Mouse (Mus musculus) C2C12 (cell line): ENCODE results near the gene Wdfy3. TPM values are rescaled to one million over a fixed set of nuclear protein-coding genes. Genes with fewer than 3 reads are reported as not detected.
"Not testable (repeated sequence)": the region's sequence is repeated elsewhere in the genome, so short reads cannot be mapped to it uniquely, and the experiment has no call there.

Source experiments
- H3K27me3 ChIP-seq: one replicate; pipeline ENCODE4 v1.6.1; 2011; ENCODE audit not compliant: control insufficient read depth, insufficient read depth, insufficient read length
- H3K36me3 ChIP-seq: one replicate; pipeline ENCODE4 v1.6.1; 2011; ENCODE audit not compliant: control insufficient read depth, insufficient read depth
- H3K4me3 ChIP-seq: one replicate; pipeline ENCODE4 v1.5.1; 2011; ENCODE audit warnings: mild to moderate bottlenecking, control low read depth; ENCODE audit not compliant: poor library complexity, insufficient read depth, severe bottlenecking
- H3K79me2 ChIP-seq: one replicate; pipeline ENCODE4 v1.6.1; 2011; ENCODE audit not compliant: control insufficient read depth, insufficient read depth
- H3K79me3 ChIP-seq: one replicate; pipeline ENCODE4 v1.6.1; 2011; ENCODE audit warnings: low read depth, control low read depth
- H3ac ChIP-seq: one replicate; pipeline ENCODE3; 2011; ENCODE audit warnings: low read depth; ENCODE audit not compliant: control insufficient read depth, insufficient read length
- CEBPB ChIP-seq: IDR thresholded peaks from one replicate; pipeline ENCODE4 v1.6.1; 2011; ENCODE audit warnings: low read depth, mild to moderate bottlenecking, control low read depth, moderate library complexity
- CTCF ChIP-seq: IDR thresholded peaks from one replicate; pipeline ENCODE4 v1.5.1; 2011; ENCODE audit not compliant: control insufficient read depth, insufficient read depth, insufficient read length
- FOSL1 ChIP-seq: IDR thresholded peaks from one replicate; pipeline ENCODE4 v1.8.0; 2011; ENCODE audit warnings: mild to moderate bottlenecking, low read length; ENCODE audit not compliant: poor library complexity, insufficient read depth, severe bottlenecking
- MAX ChIP-seq: IDR thresholded peaks from one replicate; pipeline ENCODE4 v1.6.1; 2011; ENCODE audit warnings: mild to moderate bottlenecking, control low read depth
- MYOD1 ChIP-seq: IDR thresholded peaks from one replicate; pipeline ENCODE4 v1.6.1; 2011; ENCODE audit warnings: low read depth; ENCODE audit not compliant: control insufficient read depth, insufficient read length
- MYOG ChIP-seq: IDR thresholded peaks from one replicate; pipeline ENCODE4 v1.6.1; 2011; ENCODE audit not compliant: control insufficient read depth, insufficient read length; ENCODE audit errors: extremely low read depth
- USF1 ChIP-seq: IDR thresholded peaks from one replicate; pipeline ENCODE4 v1.6.1; 2011; ENCODE audit warnings: low read depth, mild to moderate bottlenecking, control low read depth, moderate library complexity
- polyA plus RNA-seq: library from polyadenylated mRNA; unstranded; fragments of >200 nt; fragmentation: generic; extraction: Trizol; gene quantifications from one replicate; pipeline ENCODE4 v1.2.1, GENCODE M21; 2012; ENCODE audit warnings: missing spikeins

The Wdfy3 gene
- polyA plus RNA-seq, 1 experiment, result 10.7 TPM

DNA sequence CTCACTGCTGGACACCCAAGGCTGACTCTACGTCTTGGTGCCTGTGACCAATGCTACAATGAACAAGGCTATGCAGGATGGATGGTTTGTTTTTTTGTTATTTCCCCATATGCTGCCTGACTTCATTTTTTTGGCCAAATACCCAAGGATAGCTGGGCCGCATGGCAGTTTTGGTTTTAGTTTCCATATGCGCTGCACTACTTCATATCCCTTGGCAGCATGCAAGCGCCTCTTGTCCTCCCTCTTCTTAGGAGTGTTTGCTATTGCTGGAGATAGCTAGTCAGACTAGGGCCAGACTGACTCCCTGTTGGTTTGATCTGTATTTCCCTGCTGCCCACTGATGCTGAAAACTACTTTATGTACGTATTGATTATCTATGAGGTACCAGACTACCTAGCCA lies 229.2 kb downstream of the Wdfy3 start:
- no peaks in the 10 kb centered on the region for H3K79me3 ChIP-seq
- no peak overlapping the region for H3ac ChIP-seq
- no peak overlapping the region for H3K4me3 ChIP-seq
- no peaks in the 10 kb centered on the region for H3K79me2 ChIP-seq
- TF ChIP-seq CTCF, result no peak
- TF ChIP-seq CEBPB, result no peak
- no peak for TF ChIP-seq USF1
- no peak for TF ChIP-seq MYOD1
- no peak for TF ChIP-seq FOSL1
- TF ChIP-seq MYOG, result no peak
- no peak for TF ChIP-seq MAX
- H3K36me3 ChIP-seq, result peaks cover 41% of the 10 kb centered on the region
- no peaks in the 10 kb centered on the region for H3K27me3 ChIP-seq

DNA sequence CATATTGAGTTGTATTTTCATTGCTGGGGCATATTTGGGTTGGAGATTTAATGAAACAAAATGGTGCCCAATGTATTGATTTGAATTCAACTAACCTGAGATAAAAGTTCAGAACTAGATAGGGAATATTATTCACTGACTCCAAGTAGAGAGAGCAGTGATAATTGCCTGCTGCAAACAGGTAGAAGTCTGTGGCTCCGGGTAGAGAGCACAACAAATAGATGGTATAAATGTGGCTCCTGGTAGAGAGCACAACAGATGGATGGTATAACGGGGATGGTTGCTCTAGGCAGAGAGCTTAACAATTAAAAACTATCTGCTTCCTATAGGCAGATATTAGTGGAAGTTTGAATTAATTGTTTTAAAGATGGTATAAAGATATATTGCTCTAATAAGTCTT lies 232.1 kb downstream of the Wdfy3 start:
- H3K79me2 ChIP-seq, H3K27me3 ChIP-seq, H3ac ChIP-seq, H3K4me3 ChIP-seq, H3K79me3 ChIP-seq: not testable (repeated sequence)
- peaks cover 31% of the 10 kb centered on the region for H3K36me3 ChIP-seq

DNA sequence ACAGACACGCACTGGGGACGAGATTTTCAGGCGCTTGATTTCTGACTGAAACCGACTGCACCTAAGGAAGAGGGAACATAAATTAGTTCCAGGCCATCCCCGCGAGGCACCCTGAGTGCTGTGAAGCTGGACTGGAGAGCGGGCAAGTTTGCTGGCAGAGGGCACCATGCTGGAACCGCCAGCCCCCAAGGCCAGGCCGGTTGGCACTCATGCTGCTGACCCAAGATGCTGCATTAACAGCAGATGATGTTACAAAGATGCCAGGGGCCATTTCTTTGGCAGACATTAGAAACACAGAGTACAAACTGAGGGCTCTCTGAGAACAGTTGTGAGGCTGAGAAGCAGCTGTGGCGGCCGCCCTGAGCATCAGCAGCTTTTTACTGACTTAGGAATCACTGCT lies 233.5 kb downstream of the Wdfy3 start:
- Histone ChIP-seq H3K79me3 (no peaks in the 10 kb centered on the region), H3ac (no peak overlapping the region), H3K27me3 (no peaks in the 10 kb centered on the region), H3K79me2 (no peaks in the 10 kb centered on the region), H3K36me3 (peaks cover 20% of the 10 kb centered on the region), H3K4me3 (no peak overlapping the region)
- TF ChIP-seq CTCF (no peak), FOSL1 (no peak), MAX (no peak), CEBPB (no peak), MYOG (no peak), USF1 (no peak), MYOD1 (no peak)

- no peaks in the 10 kb centered on the region for H3K79me2 ChIP-seq
- H3K4me3 ChIP-seq, result no peak overlapping the region
- no peak overlapping the region for H3ac ChIP-seq
- peaks cover 17% of the 10 kb centered on the region for H3K36me3 ChIP-seq
- no peaks in the 10 kb centered on the region for H3K27me3 ChIP-seq
- TF ChIP-seq MYOG (no peak), CEBPB (no peak), CTCF (no peak), MYOD1 (no peak), USF1 (no peak), FOSL1 (no peak), MAX (no peak)
- H3K79me3 ChIP-seq, result no peaks in the 10 kb centered on the region
Measured at GRCm38 (mm10) chr5:101833875-101834274, 235.8 kb downstream of the Wdfy3 start.

GRCm38 (mm10) chr5:101832991-101833390 lies 236.7 kb downstream of the Wdfy3 start:
- H3K79me2 ChIP-seq, result no peaks in the 10 kb centered on the region
- no peaks in the 10 kb centered on the region for H3K27me3 ChIP-seq
- no peaks in the 10 kb centered on the region for H3K79me3 ChIP-seq
- H3K36me3 ChIP-seq, result peaks cover 17% of the 10 kb centered on the region
- TF ChIP-seq CTCF, result no peak
- TF ChIP-seq CEBPB, result no peak
- TF ChIP-seq MAX, result no peak
- TF ChIP-seq USF1, result no peak
- TF ChIP-seq MYOD1, result no peak
- TF ChIP-seq FOSL1, result no peak
- no peak for TF ChIP-seq MYOG
- no peak overlapping the region for H3K4me3 ChIP-seq
- no peak overlapping the region for H3ac ChIP-seq

DNA sequence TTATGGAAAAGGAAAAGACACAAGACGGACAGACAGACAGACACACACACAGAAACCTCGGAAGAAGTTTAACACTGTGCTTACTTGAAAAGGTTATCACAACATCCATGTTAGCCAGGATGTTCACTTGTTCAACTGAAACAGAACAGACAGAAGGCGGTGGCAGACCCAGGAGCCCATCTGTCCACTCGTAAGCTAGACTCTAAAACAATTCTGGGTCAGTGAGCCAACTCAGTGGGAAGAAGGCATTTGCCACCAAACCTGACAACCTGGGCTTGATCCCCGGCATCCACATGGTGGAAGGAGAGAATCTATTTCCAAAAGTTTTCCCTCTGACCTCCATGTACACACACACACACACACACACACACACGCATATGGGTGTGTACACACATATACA lies 237.7 kb downstream of the Wdfy3 start:
- H3K79me3 ChIP-seq, result no peaks in the 10 kb centered on the region
- no peaks in the 10 kb centered on the region for H3K27me3 ChIP-seq
- no peak overlapping the region for H3ac ChIP-seq
- H3K4me3 ChIP-seq, result no peak overlapping the region
- no peak for TF ChIP-seq CEBPB
- no peak for TF ChIP-seq FOSL1
- TF ChIP-seq CTCF, result no peak
- TF ChIP-seq MYOD1, result no peak
- no peak for TF ChIP-seq MYOG
- no peak for TF ChIP-seq USF1
- TF ChIP-seq MAX, result no peak
- H3K36me3 ChIP-seq, result peaks cover 16% of the 10 kb centered on the region
- H3K79me2 ChIP-seq, result no peaks in the 10 kb centered on the region
